Mouse (Mus musculus): Measurements from ENCODE around the gene Stx12. TPM values are rescaled to one million over a fixed set of nuclear protein-coding genes. Genes with fewer than 3 reads are reported as not detected.

Gene Stx12
- 104 and 111 TPM in 2 replicates for polyA plus RNA-seq (2012; rRNA removed)

GRCm38 (mm10) chr4:132884064-132884843 lies at the start of gene Stx12:
Stx12 (minus strand) TSS chr4:132884509.

DNA sequence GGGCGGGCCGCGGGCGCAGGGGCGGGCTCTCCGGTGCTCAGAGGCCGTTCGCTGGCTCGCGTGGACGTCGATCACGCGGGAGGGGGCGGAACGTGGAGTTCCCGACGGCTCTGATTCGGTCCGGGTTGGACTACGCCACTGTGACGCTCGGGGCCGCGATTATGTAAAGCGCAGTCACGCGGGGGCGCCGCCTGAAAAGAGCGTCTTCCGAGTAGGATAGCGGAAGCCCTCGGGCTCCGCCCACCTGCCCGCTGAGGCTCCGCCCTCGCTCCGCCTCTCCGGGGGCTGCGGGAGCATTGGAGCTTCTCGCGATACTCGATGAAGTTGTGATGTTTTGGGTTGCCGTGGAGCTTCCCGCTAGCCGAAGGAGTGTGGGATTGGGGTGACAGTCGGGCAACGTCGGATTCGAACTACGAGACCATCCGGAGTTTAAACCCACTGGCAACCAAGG lies 38.3 kb upstream of the Stx12 start, which contains the start of gene Fam76a:
Fam76a (minus strand) TSS at position 1 of the 451 bp plus-strand sequence.

GRCm38 (mm10) chr4:132842970-132843704 lies 41.2 kb downstream of the Stx12 start, which contains the start of gene Ppp1r8:
Ppp1r8 (minus strand) TSS chr4:132843169.

Other genes starting within 250 kb of the Stx12 start
- gene Eya3, start 245.5 kb downstream of the Stx12 start, polyA plus RNA-seq (2012; rRNA removed): 30.7 and 31.7 TPM in 2 replicates
- 5.8 and 7.1 TPM in 2 replicates for gene Xkr8, start 152.0 kb downstream of the Stx12 start, polyA plus RNA-seq (2012; rRNA removed)
- gene Smpdl3b, start 127.3 kb downstream of the Stx12 start, polyA plus RNA-seq (2012; rRNA removed): 1.6 and 2.5 TPM in 2 replicates
- gene Rpa2, start 116.2 kb downstream of the Stx12 start, polyA plus RNA-seq (2012; rRNA removed): 44.9 and 49.1 TPM in 2 replicates
- gene Themis2, start 88.1 kb downstream of the Stx12 start, polyA plus RNA-seq (2012; rRNA removed): 1.1 and 1.5 TPM in 2 replicates
- gene Ppp1r8, start 41.3 kb downstream of the Stx12 start, polyA plus RNA-seq (2012; rRNA removed): 102 and 109 TPM in 2 replicates
- 19.6 and 20.7 TPM in 2 replicates for gene Fam76a, start 38.0 kb upstream of the Stx12 start, polyA plus RNA-seq (2012; rRNA removed)
- gene Fgr, start 89.6 kb upstream of the Stx12 start, polyA plus RNA-seq (2012; rRNA removed): 0.21 and 0.23 TPM in 2 replicates
- gene Ahdc1, start 126.8 kb upstream of the Stx12 start, polyA plus RNA-seq (2012; rRNA removed): 22.6 and 26.7 TPM in 2 replicates
- 21.4 and 26.3 TPM in 2 replicates for gene Wasf2, start 246.0 kb upstream of the Stx12 start, polyA plus RNA-seq (2012; rRNA removed)